Mouse (Mus musculus) limb, embryonic 10.5 days (tissue): ENCODE results near the gene Tex44. TPM values are rescaled to one million over a fixed set of nuclear protein-coding genes. Genes with fewer than 3 reads are reported as not detected.

Experiments used
- DNase-seq: peaks from one replicate; pipeline ENCODE4 v3.0.0-alpha.2; 2017; ENCODE audit warnings: low spot score
- H3K27ac ChIP-seq: fragments of 300-500 bp; sonication (generic); 2 replicates; pipeline ENCODE4 v1.5.1; 2016; ENCODE audit warnings: mild to moderate bottlenecking
- H3K27me3 ChIP-seq: fragments of 300-500 bp; sonication (generic); 2 replicates; pipeline ENCODE4 v1.6.1; 2016; ENCODE audit warnings: low read depth, mild to moderate bottlenecking; ENCODE audit not compliant: poor library complexity, severe bottlenecking
- H3K36me3 ChIP-seq: fragments of 300-500 bp; sonication (generic); 2 replicates; pipeline ENCODE4 v1.6.1; 2016; ENCODE audit warnings: mild to moderate bottlenecking, moderate library complexity
- H3K4me1 ChIP-seq: fragments of 300-500 bp; sonication (generic); 2 replicates; pipeline ENCODE4 v1.6.1; 2016
- H3K4me3 ChIP-seq: fragments of 300-500 bp; sonication (generic); 2 replicates; pipeline ENCODE4 v1.5.1; 2016; ENCODE audit warnings: mild to moderate bottlenecking, moderate library complexity
- H3K9me3 ChIP-seq: fragments of 300-500 bp; sonication (generic); replicated peaks from 2 replicates; pipeline ENCODE4 v1.6.1; 2016; ENCODE audit warnings: mild to moderate bottlenecking
- WGBS: fragments of 180-500 bp; shearing (Covaris S2); methylation state at CpG from one replicate; pipeline ENCODE4 v1.1.7; 2016; 5-methylcytosine and 5-hydroxymethylcytosine counted together
- polyA plus RNA-seq: library from polyadenylated mRNA; unstranded; fragments of >200 nt; fragmentation: Nextera tagmentation; extraction: Ambion mirVana; gene quantifications from 2 replicates; pipeline ENCODE4 v1.2.1, GENCODE M21; 2016

The Tex44 gene
- polyA plus RNA-seq, 1 experiment from 2014 or later: not detected

- Histone ChIP-seq H3K27ac (no peak overlapping the region), H3K27me3 (no peaks in the 10 kb centered on the region), H3K36me3 (no peaks in the 10 kb centered on the region), H3K4me1 (peaks cover 23% of the 10 kb centered on the region), H3K4me3 (no peak overlapping the region), H3K9me3 (no peaks in the 10 kb centered on the region)
- 48% methylated on average over 2 of the region's 2 CpGs for WGBS
- DNase-seq: peak; percentile 79
Measured at GRCm38 (mm10) chr1:86430056-86430455, 3.9 kb downstream of the Tex44 start.

- Histone ChIP-seq H3K27ac (peak overlapping the region; percentile 39; the same call in 1 of the 2 replicates), H3K4me3 (no peak overlapping the region), H3K4me1 (peaks cover 28% of the 10 kb centered on the region), H3K9me3 (no peaks in the 10 kb centered on the region), H3K27me3 (no peaks in the 10 kb centered on the region), H3K36me3 (no peaks in the 10 kb centered on the region)
- DNase-seq: no peak
- WGBS: 86% methylated on average over 4 of the region's 4 CpGs
Measured at GRCm38 (mm10) chr1:86432778-86433177, 6.6 kb downstream of the Tex44 start.

GRCm38 (mm10) chr1:86433359-86433758, 7.2 kb downstream of the Tex44 start:
- no peaks in the 10 kb centered on the region for H3K36me3 ChIP-seq
- H3K4me1 ChIP-seq: peaks cover 29% of the 10 kb centered on the region
- 84% methylated on average over 7 of the region's 7 CpGs for WGBS
- H3K27me3 ChIP-seq: no peaks in the 10 kb centered on the region
- DNase-seq: no peak
- peak overlapping the region; percentile 55; the same call in 1 of the 2 replicates for H3K4me3 ChIP-seq
- no peaks in the 10 kb centered on the region for H3K9me3 ChIP-seq
- H3K27ac ChIP-seq: peak overlapping the region; percentile 94

DNA sequence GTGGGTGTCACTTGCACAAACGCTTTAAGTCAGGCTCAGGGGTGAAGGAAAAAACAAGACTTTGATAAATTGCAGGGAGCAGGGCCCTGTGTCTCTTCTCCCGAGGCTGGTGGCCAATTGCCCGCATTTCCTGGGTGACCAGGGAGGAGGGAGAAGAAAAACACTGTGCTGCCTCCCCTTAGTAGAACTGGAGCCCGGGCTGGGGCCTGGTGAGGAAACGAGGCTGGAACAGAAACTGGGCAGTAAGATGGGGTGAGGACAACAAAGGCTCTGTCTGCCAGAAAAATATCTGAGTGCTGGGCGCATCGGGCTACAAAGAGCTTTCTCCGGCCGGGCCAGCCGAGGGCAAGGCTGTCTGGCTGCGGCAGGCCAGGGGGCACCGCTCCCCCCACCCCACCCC, 7.9 kb downstream of the Tex44 start:
- Histone ChIP-seq H3K9me3 (no peaks in the 10 kb centered on the region), H3K4me1 (peaks cover 30% of the 10 kb centered on the region), H3K27ac (peak overlapping the region; percentile 94), H3K4me3 (peak overlapping the region; percentile 55), H3K36me3 (no peaks in the 10 kb centered on the region), H3K27me3 (peaks cover 4% of the 10 kb centered on the region; the same call in 1 of the 2 replicates)
- 1% methylated on average over 12 of the region's 12 CpGs for WGBS
- DNase-seq: no peak

- DNase-seq: peak; percentile 100
- Histone ChIP-seq H3K27me3 (peaks cover 8% of the 10 kb centered on the region; the same call in 1 of the 2 replicates), H3K27ac (peak overlapping the region; percentile 94), H3K36me3 (no peaks in the 10 kb centered on the region), H3K9me3 (no peaks in the 10 kb centered on the region), H3K4me1 (peaks cover 33% of the 10 kb centered on the region), H3K4me3 (peak overlapping the region; percentile 55)
- 4% methylated on average over 46 of the region's 46 CpGs for WGBS
Measured at GRCm38 (mm10) chr1:86434439-86435201, 8.5 kb downstream of the Tex44 start.

GRCm38 (mm10) chr1:86435302-86435821, 9.2 kb downstream of the Tex44 start:
- DNase-seq: no peak
- Histone ChIP-seq H3K4me3 (peak overlapping the region; percentile 55), H3K9me3 (no peaks in the 10 kb centered on the region), H3K36me3 (no peaks in the 10 kb centered on the region), H3K27me3 (peaks cover 8% of the 10 kb centered on the region; the same call in 1 of the 2 replicates), H3K4me1 (peaks cover 40% of the 10 kb centered on the region), H3K27ac (peak overlapping the region; percentile 94)
- WGBS: 53% methylated on average over 13 of the region's 13 CpGs

GRCm38 (mm10) chr1:86437219-86438013, 11.3 kb downstream of the Tex44 start:
- H3K36me3 ChIP-seq: no peaks in the 10 kb centered on the region
- peaks cover 8% of the 10 kb centered on the region; the same call in 1 of the 2 replicates for H3K27me3 ChIP-seq
- H3K27ac ChIP-seq: no peak overlapping the region
- no peaks in the 10 kb centered on the region for H3K9me3 ChIP-seq
- H3K4me3 ChIP-seq: no peak overlapping the region
- WGBS: 76% methylated on average over 9 of the region's 9 CpGs
- H3K4me1 ChIP-seq: peaks cover 59% of the 10 kb centered on the region
- no peak for DNase-seq

DNA sequence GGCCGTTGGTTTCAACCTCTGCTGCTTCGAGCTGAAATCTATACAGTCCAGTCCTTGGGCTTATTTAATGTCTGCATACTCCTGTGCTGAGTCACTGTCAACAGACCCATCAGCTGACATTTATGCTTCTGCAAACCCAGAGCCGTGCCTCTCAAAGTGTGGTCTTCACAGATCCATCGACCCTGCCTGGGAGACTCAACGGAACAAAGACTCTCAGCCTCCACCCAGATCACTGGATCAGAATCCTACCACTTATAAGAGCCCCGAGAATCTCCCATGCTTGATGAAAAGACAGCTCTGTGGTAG, 11.8 kb downstream of the Tex44 start:
- no peak overlapping the region for H3K4me3 ChIP-seq
- no peaks in the 10 kb centered on the region for H3K36me3 ChIP-seq
- DNase-seq: no peak
- H3K27me3 ChIP-seq: peaks cover 8% of the 10 kb centered on the region; the same call in 1 of the 2 replicates
- WGBS: 88% methylated on average over 6 of the region's 6 CpGs
- H3K4me1 ChIP-seq: peaks cover 65% of the 10 kb centered on the region
- H3K9me3 ChIP-seq: no peaks in the 10 kb centered on the region
- H3K27ac ChIP-seq: no peak overlapping the region

GRCm38 (mm10) chr1:86438501-86438900, 12.4 kb downstream of the Tex44 start:
- no peak for DNase-seq
- H3K9me3 ChIP-seq: no peaks in the 10 kb centered on the region
- H3K4me1 ChIP-seq: peaks cover 66% of the 10 kb centered on the region
- no peak overlapping the region for H3K4me3 ChIP-seq
- 86% methylated on average over 2 of the region's 2 CpGs for WGBS
- no peaks in the 10 kb centered on the region for H3K36me3 ChIP-seq
- H3K27me3 ChIP-seq: peaks cover 8% of the 10 kb centered on the region; the same call in 1 of the 2 replicates
- H3K27ac ChIP-seq: no peak overlapping the region

DNA sequence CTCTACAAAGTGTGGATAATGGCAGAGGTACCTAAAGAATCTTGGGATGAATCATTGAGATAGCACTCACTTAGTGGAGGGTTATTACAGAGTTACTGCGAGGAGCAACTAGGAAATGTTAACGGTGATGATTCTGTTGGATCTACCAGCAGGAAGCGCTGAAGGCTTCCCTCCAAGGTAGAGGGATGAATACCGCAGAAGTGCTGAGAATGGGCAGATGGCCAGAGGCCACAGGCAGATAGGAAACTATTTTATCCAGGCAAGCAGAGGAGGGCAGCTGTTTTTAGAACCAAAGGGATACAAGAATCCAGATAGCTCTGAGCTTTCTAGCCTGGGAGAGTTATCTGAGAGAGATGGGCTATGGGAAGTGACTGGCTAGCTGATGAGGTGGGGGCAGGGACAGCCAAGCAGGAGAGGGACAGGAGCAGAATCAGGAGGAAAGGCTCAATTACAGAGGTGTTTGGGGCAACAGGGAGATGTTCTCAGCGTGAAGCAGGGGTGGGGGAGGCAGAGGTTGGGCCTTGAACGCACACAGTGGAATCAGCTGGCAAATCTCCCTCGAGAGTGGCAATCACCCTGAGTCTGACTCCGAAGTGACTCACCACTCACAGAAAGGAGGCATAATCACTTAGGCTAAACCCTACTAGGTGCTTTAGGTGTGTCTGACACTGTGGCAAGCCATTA, 13.5 kb downstream of the Tex44 start:
- Histone ChIP-seq H3K9me3 (no peaks in the 10 kb centered on the region), H3K4me1 (peaks cover 66% of the 10 kb centered on the region), H3K27me3 (peaks cover 8% of the 10 kb centered on the region; the same call in 1 of the 2 replicates), H3K36me3 (no peaks in the 10 kb centered on the region), H3K27ac (peak overlapping the region; percentile 100), H3K4me3 (no peak overlapping the region)
- DNase-seq: no peak
- 33% methylated on average over 8 of the region's 8 CpGs for WGBS

GRCm38 (mm10) chr1:86440171-86440886, 14.2 kb downstream of the Tex44 start:
- 5% methylated on average over 18 of the region's 18 CpGs for WGBS
- H3K27ac ChIP-seq: peak overlapping the region; percentile 100
- H3K36me3 ChIP-seq: no peaks in the 10 kb centered on the region
- H3K4me1 ChIP-seq: peaks cover 59% of the 10 kb centered on the region
- H3K9me3 ChIP-seq: no peaks in the 10 kb centered on the region
- peak overlapping the region; percentile 62 for H3K4me3 ChIP-seq
- peaks cover 8% of the 10 kb centered on the region; the same call in 1 of the 2 replicates for H3K27me3 ChIP-seq
- peak; percentile 96 for DNase-seq
